Comparison of ENCODE assay signal across 26 mouse cellular contexts in the genomic region with DNA sequence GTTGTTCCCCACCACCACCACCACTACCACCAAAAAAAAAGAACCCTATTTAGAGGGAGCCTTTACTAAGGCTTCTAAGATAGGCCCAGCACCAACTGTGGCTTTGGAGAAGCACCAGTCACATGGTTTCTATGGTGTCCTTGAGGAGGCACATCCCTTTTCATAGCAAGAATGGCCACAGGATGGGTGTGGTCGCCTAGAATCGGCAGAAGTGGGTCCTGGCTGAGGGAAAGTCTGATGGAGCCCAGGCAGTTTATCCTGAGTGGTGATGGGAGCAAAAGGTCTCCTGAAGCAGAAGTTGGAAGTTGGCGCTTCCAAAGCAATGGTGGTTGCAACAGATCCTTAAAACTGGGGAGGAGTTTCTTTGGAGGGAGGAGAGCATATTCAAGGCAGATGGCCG.
"Had no signal": no experiment of that assay in that cellular context is flagged by ENCODE, and none has a peak within 500 bp of the region (broad histone marks: within the 10 kb centered on the region; RNA-seq: fewer than 3 reads in every experiment).

No protein-coding gene starts in this region.

- H3K4me1 ChIP-seq: embryonic facial prominence, embryonic 10.5 days; embryonic facial prominence, embryonic 12.5 days; embryonic facial prominence, embryonic 13.5 days; embryonic facial prominence, embryonic 15.5 days; forebrain, embryonic 10.5 days; forebrain, embryonic 12.5 days; forebrain, embryonic 13.5 days; forebrain, embryonic 15.5 days; heart, embryonic 10.5 days had no signal

- H3K9ac ChIP-seq: embryonic facial prominence, embryonic 12.5 days; embryonic facial prominence, embryonic 13.5 days; embryonic facial prominence, embryonic 15.5 days; forebrain, embryonic 12.5 days; forebrain, embryonic 13.5 days; forebrain, embryonic 15.5 days; forebrain, postnatal 0 days had no signal

- H3K27me3 ChIP-seq: embryonic facial prominence, embryonic 12.5 days; embryonic facial prominence, embryonic 13.5 days; embryonic facial prominence, embryonic 15.5 days; forebrain, embryonic 12.5 days; forebrain, embryonic 13.5 days; forebrain, embryonic 15.5 days had no signal

- H3K4me2 ChIP-seq: embryonic facial prominence, embryonic 12.5 days; embryonic facial prominence, embryonic 13.5 days; embryonic facial prominence, embryonic 15.5 days; forebrain, embryonic 12.5 days; forebrain, embryonic 13.5 days; forebrain, embryonic 15.5 days; heart, embryonic 11.5 days had no signal

- ATAC-seq: forebrain, embryonic 13.5 days; forebrain, embryonic 14.5 days; forebrain, embryonic 15.5 days; forebrain, embryonic 16.5 days; forebrain, postnatal 0 days had no signal

- H3K27ac ChIP-seq: embryonic facial prominence, embryonic 10.5 days; embryonic facial prominence, embryonic 12.5 days; embryonic facial prominence, embryonic 13.5 days; embryonic facial prominence, embryonic 15.5 days; forebrain, embryonic 10.5 days; forebrain, embryonic 12.5 days; forebrain, embryonic 13.5 days; forebrain, embryonic 15.5 days; gastrocnemius, adult 2 months; heart, adult 2 months; heart, embryonic 10.5 days had no signal

- H3K36me3 ChIP-seq: embryonic facial prominence, embryonic 10.5 days; embryonic facial prominence, embryonic 12.5 days; embryonic facial prominence, embryonic 13.5 days; embryonic facial prominence, embryonic 15.5 days; forebrain, embryonic 10.5 days; forebrain, embryonic 12.5 days; forebrain, embryonic 15.5 days; heart, embryonic 10.5 days had no signal

- H3K4me3 ChIP-seq: embryonic facial prominence, embryonic 10.5 days; embryonic facial prominence, embryonic 12.5 days; embryonic facial prominence, embryonic 13.5 days; embryonic facial prominence, embryonic 15.5 days; erythroblast, embryonic 14.5 days; forebrain, embryonic 10.5 days; forebrain, embryonic 12.5 days; forebrain, embryonic 13.5 days; forebrain, embryonic 15.5 days; gastrocnemius, adult 2 months; heart, adult 2 months; heart, embryonic 10.5 days had no signal

- H3K9me3 ChIP-seq: embryonic facial prominence, embryonic 10.5 days; embryonic facial prominence, embryonic 12.5 days; embryonic facial prominence, embryonic 13.5 days; embryonic facial prominence, embryonic 15.5 days; forebrain, embryonic 10.5 days; forebrain, embryonic 12.5 days; forebrain, embryonic 13.5 days; forebrain, embryonic 15.5 days; heart, embryonic 10.5 days had no signal

- DNase-seq: cerebellum, adult 9-11 months; cerebellum, postnatal 10 days; cerebellum, postnatal 14 days; cerebellum, postnatal 25 days; cerebellum, postnatal 36 days; embryo, embryonic 11 days; forebrain, postnatal 0 days; gastrocnemius, adult 2 months; gastrocnemius, postnatal 10 days; gastrocnemius, postnatal 14 days; gastrocnemius, postnatal 25 days; heart, adult 18-20 months; heart, adult 2 months had no signal
